Mouse (Mus musculus) E14TG2a.4 (cell line): ENCODE measurements at regions not wholly inside any gene's neighbourhood (a gene's known extent, or its start where the extent isn't known, plus 50 kb on each side); places are given as distances from the start of the nearest gene placed in this dataset.

Experiments used
- CTCF ChIP-seq: conservative IDR thresholded peaks from 2 replicates; pipeline ENCODE4 v1.5.1; 2014; ENCODE audit warnings: low read length
- NANOG ChIP-seq: IDR thresholded peaks from 2 replicates; pipeline ENCODE4 v1.6.1; 2014; ENCODE audit warnings: borderline replicate concordance, low read length, mixed read lengths
- POU5F1 ChIP-seq: IDR thresholded peaks from 2 replicates; pipeline ENCODE4 v1.6.1; 2014; ENCODE audit warnings: low read length, borderline replicate concordance

DNA sequence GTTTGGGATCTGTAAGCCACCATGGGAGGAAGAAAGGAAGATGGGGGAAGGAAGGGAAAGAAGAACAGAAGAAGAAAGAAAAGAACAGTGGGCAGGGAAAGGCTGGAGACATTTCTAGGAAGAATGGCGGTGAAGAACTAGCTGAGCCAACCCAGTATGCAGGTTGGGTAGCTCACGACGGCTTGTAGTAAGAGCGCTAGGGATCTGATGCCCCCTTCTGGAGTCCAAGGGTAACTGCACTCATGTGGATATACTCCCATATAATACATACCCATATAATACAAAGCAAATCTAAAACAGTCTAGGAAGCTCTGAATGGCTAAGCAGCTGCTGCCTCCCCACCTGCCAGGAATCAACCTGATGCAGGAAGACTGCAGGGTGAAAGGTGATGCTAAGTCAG lies 100.2 kb upstream of the Gli2 start:
- peak; percentile 77 for TF ChIP-seq CTCF
- TF ChIP-seq POU5F1, result no peak
- TF ChIP-seq NANOG, result no peak
